Mouse (Mus musculus): ENCODE measurements around the gene Gm20388.

DNA sequence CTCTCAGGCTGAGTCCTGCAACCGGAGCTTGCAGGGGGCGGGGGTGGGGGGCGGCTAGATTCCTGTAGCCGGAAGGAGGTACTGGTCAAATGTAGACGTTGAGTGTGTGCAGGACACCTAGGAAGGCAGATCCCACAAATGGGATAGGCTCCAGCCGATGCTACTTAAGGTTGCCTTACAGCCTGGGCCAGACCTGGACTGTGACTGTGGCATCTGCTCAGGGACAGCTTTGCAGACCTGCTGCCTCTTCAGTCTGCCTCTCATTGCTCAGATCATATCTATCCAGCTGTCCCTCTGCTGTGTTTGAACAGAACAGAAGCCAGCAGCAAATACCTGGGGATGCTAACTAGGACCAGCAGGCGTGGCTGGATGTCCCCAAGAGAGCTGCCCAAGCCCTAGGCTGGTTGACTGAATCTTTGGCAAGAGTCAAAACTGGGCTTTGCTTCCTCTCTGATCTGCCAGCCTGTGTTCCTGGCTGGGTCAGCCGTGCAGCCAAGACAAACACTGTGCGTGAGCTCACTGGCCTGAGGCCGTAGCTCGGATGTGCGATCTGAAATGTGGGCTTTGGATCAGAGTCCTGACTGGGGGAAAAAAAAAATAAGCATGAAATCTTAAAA, 3850.7 kb downstream of the Gm20388 start:
- TF ChIP-seq POLR2A (IDR thresholded peaks at IDR 0.05; ENCODE audit: extremely low read depth, insufficient read depth, low read length), result no peak
- no peak for TF ChIP-seq CTCF (IDR thresholded peaks at IDR 0.05; ENCODE audit: extremely low read depth, insufficient read depth, low read length)

Measured in cortical plate, adult 2 months (tissue).